Mouse (Mus musculus) fat pad, adult 2 months (tissue): Measurements from ENCODE around the gene Ppp1r21.

ENCODE experiments used
- DNase-seq: peaks from one replicate; pipeline ENCODE4 v3.0.0-alpha.2; 2011; ENCODE audit warnings: low read depth, low spot score; ENCODE audit errors: extremely low read depth

Gene Ppp1r21

DNA sequence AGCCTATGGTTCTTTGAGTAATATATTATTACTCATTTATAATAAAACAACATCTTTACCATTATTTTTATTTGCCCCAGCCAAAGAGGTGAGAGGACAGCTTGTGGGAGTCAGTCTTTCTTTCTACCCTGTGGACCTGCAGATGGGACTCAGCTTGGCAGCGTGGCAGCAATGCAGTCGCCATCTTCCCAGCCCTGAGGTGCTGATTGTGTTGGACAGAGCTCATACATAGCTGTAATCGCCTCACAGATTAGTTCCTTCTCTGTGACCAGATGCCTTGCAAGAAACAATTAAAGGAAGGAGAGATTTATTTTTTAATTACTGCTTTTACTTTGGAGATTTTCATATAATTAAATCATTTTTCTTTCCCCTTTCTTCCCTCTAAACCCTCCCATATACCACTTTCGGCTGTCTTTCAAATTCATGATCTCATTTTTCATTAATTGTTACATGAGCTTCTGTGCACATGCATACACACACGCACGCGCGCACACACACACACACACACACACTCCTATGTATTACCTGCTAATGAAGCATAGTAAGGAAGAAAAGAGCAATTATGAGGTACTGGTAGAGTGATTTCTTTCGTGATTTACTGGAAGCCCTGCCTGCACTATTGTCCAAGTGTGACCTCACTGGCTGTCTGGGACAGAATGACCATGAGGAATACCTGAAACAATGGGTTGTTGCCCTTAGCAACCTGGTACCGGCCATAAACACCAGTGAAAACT is 40.1 kb downstream of the Ppp1r21 start:
- no peak for DNase-seq

DNA sequence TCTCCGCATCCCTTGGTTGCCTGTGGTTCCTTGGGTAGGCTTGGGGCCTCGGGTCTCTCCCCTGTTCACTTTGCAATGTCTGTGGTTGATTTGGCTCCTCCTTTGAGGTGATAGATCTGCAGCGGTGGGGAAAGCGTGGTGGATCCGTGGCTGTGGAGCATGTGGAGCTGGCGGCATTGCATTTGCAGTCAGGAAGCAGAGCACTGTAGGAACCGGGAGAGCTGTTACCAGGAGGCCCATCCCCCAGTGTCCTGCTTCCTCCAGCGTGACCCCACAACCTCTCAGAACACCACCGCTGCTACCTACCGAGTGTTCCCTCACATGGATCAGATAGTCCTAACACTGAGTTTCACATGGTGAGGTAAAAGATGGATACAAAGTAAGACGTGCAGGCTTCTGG is 40.9 kb downstream of the Ppp1r21 start:
- no peak for DNase-seq

DNA sequence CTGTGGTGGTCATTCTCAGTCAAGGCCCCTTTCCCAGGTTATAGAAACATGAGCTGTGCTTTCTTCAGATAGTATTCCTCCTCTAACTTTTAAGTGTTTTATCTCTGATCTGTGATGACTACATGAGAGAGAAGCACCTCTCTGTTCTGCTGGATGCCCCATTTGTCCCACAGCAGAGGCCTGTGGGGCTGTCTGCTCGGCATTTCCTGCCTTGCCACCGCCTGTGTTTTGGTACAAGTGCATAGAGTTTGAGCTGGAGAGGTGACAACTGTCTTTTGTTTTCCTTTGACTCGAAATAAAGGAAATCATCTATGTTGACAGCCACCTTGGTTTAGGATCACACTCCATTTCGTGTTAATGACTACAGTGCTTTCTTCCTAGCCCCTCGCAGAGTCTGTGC is 44.9 kb downstream of the Ppp1r21 start:
- no peak for DNase-seq

DNA sequence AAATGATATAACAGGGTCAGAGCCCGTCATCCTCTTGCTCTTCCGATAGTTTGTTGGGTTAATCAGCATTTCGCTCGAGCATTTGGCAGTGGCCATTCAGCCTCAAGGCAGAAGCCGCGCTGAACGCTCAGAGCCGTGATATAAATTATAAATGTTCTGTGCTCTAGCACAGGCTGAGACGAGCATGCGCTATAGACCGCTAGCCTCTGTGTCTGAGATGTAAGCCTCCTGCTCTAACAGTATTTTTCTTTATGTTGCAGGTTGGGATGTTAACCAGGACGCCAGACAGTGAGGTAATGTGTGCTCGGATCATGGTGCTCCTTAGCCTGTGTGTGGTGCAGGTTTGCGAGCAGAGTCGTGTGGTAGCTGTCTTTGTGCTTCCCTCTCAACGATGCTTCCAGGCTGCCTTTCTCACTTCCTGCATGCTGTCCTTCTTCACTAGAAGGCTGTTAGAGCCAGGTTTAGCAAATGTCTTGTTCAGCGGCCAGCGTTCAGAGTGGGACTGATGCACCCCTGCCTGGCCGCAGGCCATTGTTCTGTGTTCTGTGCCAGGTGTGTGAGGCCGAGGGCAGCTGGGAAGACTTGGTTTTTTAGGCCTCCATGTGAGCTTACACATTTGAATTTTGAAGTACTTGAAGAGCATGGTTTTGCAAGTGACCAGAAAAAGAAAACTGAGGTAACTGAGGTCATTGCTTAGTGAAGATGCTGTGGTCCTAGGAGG is 48.8 kb downstream of the Ppp1r21 start:
- no peak for DNase-seq

DNA sequence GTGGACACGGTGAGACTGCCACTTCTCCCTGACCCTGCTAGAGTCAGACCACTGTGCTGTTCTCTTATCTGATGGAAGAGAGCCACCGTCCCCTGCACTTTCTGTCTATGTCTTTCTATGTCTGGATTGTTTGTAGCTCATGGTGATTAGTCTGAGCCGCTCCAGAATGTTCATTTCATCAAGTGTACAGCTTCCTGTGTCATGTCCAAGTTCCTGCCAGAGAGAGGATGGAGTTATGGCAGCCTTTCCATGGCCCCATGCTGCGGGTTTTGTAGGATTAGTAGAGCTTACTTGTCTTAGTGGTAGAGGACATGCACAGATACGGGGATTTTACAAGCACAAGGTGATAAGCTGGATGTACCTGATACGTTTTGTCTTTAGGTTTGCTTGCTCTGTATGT is 50.6 kb downstream of the Ppp1r21 start:
- DNase-seq: no peak

DNA sequence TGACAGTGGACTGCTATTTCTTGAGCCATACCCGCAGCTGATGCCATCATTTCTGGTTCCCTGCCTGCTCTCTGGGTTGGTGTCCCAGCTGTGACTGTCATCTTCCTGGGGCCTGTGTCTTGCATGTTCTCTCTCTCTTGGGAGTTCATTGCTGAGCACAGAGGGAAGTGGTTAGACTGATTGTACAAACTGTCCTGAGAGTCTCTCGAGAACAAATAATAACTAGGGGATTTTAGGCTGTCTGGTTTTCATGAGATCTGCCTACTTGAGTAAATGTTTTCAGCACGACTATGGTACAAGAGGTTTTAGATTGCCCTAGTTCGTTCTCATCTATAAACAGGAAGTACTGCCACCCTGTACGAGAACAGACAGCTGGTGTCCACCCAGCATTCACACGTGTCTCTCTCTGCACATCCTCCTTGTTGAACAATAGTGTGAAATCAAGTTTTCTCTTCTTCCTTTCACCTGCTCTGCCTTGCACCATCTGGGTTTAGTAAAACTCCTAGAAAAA is 51.6 kb downstream of the Ppp1r21 start:
- DNase-seq: no peak

DNA sequence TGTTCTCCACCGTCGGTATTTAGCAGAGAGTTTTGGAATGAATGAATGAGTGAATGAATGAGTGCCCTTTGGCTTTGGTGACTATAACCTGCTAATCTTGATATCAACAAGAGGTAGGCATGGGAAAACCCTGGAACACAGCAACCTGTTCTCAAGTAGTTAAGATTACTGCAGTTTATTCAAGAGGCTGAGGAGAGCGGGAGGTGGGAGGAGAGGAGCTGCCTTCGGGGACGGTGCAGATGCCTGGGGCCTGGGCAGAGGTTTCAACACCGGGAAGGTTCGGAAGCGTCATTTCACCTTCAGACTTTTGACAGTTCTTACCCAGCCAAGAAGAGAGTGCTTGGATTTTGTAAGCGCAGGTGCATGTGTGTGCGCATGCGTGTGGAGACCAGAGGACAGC is 53.1 kb downstream of the Ppp1r21 start:
- no peak for DNase-seq

DNA sequence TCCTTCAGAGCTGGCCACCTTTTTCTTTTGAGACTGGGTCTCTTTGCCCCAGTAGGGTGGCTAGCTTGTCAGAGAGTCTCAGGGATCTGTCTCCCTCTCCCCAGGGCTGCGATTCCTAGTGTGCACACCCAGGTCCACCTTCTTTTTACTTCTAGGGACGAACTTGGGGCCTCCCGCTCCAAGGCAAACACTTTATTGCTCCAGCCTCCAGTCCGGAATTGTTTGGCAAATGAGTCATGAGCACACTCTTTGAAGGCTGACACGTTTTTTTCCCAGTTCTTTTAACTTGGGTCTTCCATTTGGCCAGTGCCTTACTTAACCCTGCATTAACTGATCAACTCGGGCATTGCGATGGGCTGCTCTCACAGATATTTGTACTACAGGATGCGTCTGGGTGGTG is 53.5 kb downstream of the Ppp1r21 start:
- DNase-seq: no peak

DNA sequence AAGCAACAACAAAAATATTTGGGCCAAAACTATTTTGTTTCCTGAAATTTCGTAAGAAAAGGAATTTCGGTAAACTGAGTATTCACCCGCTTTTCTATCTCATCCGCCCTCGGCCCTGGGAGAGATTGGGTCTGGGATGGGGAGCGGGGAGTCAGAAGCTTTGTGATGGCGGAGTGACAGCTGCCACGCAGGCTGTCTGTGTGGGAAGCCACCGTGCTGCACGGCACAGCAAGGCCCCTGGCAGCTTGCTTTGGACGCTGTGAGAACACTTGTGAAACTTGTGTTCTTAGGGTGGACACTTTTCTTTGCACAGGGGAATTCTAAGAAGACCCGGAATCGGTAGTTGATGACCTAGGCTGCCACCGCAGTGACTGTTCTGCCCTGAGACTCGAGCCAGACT is 57.5 kb downstream of the Ppp1r21 start:
- DNase-seq: no peak

DNA sequence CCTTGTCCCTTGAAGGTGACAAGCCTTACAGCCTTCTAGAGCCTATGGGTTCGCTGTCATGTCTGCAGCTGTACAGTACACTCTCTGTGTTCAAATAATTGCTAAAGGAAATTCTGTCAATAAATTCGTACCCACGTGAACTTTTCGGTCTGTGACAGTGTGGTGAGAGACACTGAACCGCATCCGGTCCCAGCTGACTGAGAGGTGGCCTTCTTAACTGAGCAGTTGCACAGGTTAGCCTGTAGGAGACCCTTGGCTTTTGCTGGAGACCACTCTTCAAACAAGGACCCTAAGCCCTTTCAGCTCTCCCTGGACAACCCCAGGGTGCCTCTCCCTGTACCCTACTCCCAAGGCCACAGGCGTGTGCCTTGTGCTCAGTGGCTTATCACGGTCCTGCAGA is 58.3 kb downstream of the Ppp1r21 start:
- no peak for DNase-seq

DNA sequence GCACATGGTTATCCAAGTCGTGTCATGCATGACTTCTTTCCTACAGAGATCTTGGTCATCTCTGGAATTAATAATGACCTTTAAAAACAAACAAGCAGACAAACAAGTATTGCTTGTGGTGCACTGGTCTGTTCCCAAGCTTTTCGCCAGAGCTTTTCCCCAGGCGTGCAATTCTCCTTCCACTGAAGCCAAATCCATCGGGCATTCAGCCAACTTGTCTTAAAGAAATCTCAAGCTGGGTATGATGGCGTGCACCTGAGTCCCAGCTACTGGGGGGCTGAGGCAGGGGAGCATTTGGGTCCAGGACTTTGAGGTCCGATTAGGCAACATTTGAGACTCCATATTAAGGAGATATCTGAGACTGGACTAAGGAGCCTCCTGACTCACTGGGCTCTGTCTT is 60.3 kb downstream of the Ppp1r21 start:
- no peak for DNase-seq

DNA sequence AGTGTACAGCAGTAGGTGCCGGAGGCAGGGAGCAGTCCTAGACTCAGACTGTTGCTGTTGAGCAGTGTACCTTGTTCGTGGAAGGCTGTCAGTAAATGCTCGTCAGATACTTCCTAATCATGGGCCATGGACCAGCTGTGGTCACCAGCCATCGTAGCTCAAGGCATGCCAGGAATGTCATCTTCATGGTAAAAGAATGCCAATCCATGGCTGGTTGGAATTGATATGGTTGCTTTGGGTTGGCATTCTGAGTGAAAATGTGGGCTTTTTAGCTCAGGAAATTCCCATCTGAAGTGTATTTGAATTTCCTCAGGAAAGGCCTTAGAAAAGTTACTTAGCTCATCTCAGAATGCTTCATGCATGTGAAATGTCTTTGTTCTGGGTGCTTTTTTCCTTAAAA is 65.2 kb downstream of the Ppp1r21 start:
- DNase-seq: no peak

DNA sequence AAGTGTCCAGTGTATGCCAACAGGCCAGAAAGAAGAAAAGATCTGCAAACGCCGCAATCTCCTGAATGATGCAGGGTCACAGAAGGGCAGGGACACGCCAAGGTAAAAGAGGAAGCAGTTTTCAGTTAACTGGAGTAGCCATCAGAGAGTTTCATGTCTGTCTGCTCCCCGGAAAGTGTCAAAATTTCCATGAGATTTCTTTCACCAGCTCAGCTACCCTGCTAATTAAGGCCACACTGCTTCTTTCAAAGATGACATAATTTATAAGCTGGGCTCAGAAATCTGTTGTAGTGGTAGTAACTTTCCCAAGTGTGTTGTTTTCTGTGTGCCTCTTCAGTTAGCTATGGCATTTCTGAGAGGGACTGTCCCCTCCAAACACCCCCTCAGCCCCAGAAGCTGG is 66.2 kb downstream of the Ppp1r21 start:
- DNase-seq: no peak

DNA sequence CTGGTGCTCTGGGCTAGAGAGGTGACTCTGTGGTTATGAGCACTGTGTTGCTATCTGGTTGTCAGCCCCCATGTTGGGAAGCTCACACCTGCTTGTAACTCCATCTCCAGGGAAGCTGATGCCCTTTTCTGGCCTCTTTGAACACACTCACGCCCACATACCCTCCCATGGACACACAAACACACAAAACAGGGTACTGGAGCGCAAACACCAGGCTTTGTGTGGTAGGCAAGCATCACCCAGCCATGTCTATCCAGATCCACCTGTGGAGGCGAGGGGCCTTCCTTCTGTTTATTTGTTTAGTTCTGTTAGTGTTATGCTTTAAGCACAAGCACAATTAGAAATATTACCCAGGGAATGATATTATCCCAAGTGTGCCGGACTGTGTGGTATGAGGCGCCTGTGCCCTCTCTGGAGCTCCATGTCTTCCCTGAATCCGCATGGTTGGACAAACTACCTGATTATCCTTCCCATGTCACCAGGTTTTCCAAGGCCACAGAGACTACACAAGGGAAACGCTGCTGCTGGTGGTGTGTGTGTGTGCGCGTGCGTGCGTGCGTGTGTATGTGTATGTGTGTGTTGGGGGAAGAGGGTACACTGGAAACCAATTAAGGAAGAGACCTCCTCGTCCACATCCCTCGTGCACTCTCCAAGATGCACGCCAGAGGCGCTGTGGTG is 66.8 kb downstream of the Ppp1r21 start:
- no peak for DNase-seq

DNA sequence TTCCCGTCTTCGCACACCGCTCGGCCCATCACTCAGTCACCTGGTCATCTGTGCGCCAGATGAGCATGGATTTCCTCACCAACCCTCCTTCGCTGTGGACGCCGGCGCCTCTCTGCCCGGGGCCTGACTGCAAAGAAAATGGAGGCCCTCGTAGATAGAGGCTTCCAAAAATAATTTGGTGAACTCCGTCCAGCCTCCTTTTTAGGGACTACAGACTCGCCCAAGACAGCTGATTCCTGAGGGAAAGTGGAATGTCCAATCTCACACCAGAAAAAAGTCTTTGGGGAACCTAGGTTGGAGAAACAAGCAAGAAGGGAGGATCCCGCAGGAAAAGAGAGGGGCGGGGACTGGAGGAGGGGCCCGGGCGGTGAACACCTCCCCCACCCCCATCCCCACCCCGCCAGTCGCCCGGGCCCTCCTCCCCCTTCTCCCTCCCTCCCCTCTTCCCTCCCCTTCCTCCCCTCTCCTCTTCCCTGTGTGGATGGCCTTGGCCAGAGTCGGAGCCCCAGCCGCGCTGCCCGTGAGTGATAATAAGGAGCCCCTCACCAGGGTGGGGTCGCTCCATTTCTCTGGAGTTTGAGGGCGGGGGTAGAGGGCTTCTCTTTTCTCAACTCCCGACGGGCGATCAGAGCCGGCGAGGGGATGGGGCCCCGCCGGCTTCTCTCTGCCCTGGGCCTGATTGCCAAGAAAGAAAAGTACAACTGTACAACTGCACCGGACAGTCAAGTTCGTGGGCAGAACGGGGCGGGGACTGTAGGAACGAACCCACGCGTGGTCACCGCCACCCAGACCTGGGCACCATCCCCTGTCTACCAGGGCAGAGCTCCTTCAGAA is 67.5 kb downstream of the Ppp1r21 start, which contains the start of gene Ston1:
Gene Ston1 (plus strand): TSS at position 463 of the 834 bp plus-strand sequence.
- DNase-seq: no peak

DNA sequence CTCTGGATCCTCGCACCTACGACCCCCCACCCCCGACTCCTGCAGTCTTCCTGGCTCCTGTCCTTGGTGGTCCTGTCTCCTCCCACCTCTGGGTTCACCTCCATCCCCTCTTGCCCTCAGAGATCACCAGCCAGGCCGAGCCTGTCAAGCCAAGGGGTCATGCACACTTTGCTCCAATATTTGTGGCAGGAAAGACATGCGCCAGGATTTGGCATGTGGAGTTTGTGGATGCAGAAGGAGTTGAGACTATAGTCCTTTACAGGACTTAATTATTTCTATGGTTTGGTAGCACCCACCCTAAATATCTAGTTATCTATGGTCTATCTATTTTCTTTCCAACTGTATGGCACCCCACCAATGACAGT is 68.1 kb downstream of the Ppp1r21 start:
- DNase-seq: no peak

DNA sequence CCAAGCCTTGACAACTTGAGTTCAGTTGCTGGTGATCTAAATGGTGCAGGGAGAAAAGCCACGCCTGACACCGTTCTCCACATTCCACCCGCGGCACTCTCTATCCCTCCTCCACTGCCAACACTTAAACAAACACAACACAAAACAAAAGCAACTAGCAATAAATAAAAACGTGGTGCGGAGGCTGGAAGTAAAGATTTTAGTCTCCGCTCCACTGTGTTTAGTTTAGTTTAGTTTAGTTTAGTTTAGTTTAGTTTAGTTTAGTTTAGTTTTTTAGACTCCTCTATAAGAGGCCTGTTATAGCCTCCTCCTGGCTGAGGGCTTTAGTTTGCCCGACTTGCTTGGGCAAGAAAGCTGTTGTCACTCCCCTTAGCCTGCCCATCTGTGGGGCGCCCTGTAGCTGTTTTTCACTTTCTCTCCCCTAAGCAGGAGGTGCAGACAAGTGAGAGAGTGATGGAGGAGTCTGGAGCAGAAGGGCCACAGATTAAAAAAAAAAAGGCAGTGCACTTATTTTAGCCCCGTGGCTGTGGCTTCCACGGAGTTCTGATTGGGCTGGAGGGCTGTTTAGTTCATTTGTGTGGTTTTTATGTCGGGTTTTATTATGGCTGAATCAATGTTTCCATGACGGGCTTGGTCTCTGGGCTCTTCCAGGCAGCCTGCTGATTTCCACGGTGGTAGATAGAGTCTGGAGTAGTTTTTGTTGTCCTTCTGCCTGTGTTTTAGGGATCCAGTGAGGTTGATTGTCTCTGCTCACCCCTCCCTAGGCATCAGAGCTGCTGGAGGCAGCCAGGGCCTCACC is 68.9 kb downstream of the Ppp1r21 start:
- DNase-seq: no peak

DNA sequence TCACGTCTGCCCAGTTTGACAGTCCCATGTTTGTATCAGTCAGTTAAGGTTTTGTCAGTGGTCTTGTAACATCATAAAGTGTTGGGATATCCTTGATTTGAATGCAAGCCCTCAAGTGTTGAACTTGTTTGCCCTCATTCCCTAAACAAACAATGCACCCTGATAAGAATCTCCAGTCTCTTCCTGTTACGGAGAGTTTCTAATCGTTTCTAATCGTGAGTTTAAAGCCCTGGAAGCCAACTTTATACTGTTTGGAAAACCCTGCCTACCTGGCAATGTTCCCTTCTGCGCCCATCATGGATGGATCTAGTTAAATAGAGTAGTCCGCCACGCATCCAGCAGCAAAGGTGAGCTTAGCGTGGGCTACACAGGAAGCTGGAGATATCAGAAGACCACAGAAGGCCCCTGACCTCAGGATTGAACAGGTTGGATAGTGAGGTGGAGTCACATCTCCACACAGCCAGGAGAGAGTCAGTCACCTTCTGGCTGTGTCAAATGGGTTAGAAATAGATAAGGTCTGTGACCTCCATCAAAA is 70.6 kb downstream of the Ppp1r21 start:
- no peak for DNase-seq

DNA sequence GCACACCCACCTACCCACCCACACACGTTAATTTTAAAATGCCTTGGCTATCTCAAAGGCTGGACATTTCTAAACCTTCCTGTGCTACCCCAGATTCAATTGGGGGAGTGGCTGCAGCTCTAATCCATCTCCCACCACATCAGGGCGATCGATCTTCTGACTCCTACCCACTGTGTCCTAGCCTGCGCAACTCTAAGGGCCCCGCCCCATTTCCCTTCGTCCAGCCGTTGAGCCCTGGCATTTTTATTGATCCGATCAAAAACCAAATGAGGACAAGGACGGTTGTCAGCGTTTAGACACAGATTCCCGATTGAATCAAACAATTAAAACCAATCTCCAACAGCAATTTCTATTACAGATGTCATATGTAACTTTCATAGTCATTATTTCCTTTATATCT is 74.0 kb downstream of the Ppp1r21 start:
- DNase-seq: no peak

DNA sequence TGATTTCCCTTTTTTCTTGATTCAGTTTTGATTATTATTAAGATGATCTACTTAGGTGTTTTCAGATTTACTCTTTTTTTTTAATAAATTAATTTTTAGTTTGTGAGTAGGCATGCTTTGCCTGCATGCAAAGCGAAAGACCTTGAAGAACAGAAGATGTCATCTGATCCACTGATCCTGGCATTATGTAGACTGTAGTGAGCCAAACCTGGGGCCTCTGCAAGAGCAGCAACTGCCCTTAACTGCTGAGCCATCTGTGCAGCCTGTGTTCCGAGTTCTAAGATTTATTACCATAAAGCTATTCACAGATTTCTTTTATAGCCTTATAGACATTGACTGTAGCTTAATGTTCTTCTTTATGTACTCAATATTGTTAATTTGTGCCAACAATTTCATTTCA is 76.1 kb downstream of the Ppp1r21 start:
- DNase-seq: no peak
